Mouse (Mus musculus): ENCODE results near the gene Vmn1r120.
"Not testable (repeated sequence)": the region's sequence is repeated elsewhere in the genome, so short reads cannot be mapped to it uniquely, and the experiment has no call there.

The Vmn1r120 gene

DNA sequence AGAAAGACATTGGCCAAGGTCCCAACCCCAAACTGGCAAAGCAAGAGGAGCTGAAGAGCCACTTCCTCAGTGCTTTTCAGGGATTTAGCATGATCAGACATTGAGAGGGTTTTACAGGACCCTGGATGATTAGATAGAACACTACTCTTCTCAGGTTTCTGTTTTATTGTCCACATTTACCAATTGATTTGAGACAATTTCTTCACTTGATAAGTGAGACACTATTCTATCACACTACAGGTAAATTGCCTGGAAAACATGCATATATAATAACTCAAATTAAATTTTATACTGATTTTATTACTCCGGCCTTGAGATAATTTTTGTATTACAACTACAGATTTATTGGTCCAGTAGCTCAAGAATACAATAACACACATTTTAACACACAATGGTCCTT lies at the start of gene Vmn1r120:
Gene Vmn1r120 (minus strand): TSS at position 101 of the 400 bp plus-strand sequence.
- not testable (repeated sequence) for DNase-seq (ENCODE audit: low read depth, low spot score)

- DNase-seq (ENCODE audit: low read depth, low spot score), result not testable (repeated sequence)
Measured at GRCm38 (mm10) chr7:21098413-21098812, 44.8 kb upstream of the Vmn1r120 start, which contains the start of gene Vmn1r121. Gene Vmn1r121, minus strand, starts transcription at chr7:21098513.

- not testable (repeated sequence) for DNase-seq (ENCODE audit: low read depth, low spot score)
Measured at GRCm38 (mm10) chr7:21012355-21012754, 41.2 kb downstream of the Vmn1r120 start, which contains the start of gene Vmn1r119. Gene Vmn1r119, minus strand, starts transcription at chr7:21012455.

Data from mesoderm, embryonic 11.5 days (tissue).